Mouse (Mus musculus): ENCODE results near the gene Gm904. TPM values are rescaled to one million over a fixed set of nuclear protein-coding genes. Genes with fewer than 3 reads are reported as not detected.
"Not testable (repeated sequence)": the region's sequence is repeated elsewhere in the genome, so short reads cannot be mapped to it uniquely, and the experiment has no call there.

Gm904 gene
- not detected for total RNA-seq (2021)
- long read RNA-seq, experiment 1: 0 reads
- long read RNA-seq, experiment 2: 0 reads

GRCm38 (mm10) chr13:50642928-50643327 is at the start of gene Gm904:
Gm904 (plus strand) TSS chr13:50643228.
- DNase-seq: not testable (repeated sequence)

GRCm38 (mm10) chr13:50648771-50649170 is 5.7 kb downstream of the Gm904 start:
- not testable (repeated sequence) for DNase-seq

Small RNA genes within 50 kb of the gene (microRNA-seq; reads per million reads assigned to microRNA genes)
- gene Gm23952: not detected
- not detected for gene Mir683-2

Other genes starting within 250 kb of the Gm904 start
- gene Fbxw17, start 225.4 kb upstream of the Gm904 start, total RNA-seq (2021): 10 to 100 TPM; 12.3 to 14.9 TPM
- not detected for gene Gm47429, start 199.3 kb upstream of the Gm904 start, total RNA-seq (2021)
- not detected for gene Nutm2, start 175.9 kb upstream of the Gm904 start, total RNA-seq (2021)
- gene Gm8765, start 55.1 kb downstream of the Gm904 start, total RNA-seq (2021): not detected